Mouse (Mus musculus) neutrophil, adult 59 days (primary cell): ENCODE results near the gene Anxa4. TPM values are rescaled to one million over a fixed set of nuclear protein-coding genes. Genes with fewer than 3 reads are reported as not detected.

ENCODE experiments used
- total RNA-seq, 2 experiments: library from RNA; stranded (reverse); gene quantifications; 1 replicate in 1 of 2; 2 replicates in 1 of 2; pipeline ENCODE4 v1.2.4; 2023

Anxa4 gene
- total RNA-seq: 10 to 100 TPM; 22.8 to 23.9 TPM

GRCm38 (mm10) chr6:86793021-86793815, at the start of gene Anxa4:
Anxa4 (minus strand) TSS chr6:86793584.

GRCm38 (mm10) chr6:86733183-86733876, 60.1 kb downstream of the Anxa4 start, which contains the start of gene Gmcl1:
Gmcl1 (minus strand) TSS chr6:86733383.

Other genes with a start within 250 kb of the Anxa4 start
- gene Asprv1, start 165.4 kb downstream of the Anxa4 start, total RNA-seq: 100 to 1,000 TPM; 107 to 137 TPM
- 100 to 1,000 TPM; 783 to 884 TPM for gene Mxd1, start 124.4 kb downstream of the Anxa4 start, total RNA-seq
- 10 to 100 TPM; 38.7 to 39.7 TPM for gene Snrnp27, start 109.1 kb downstream of the Anxa4 start, total RNA-seq
- 10 to 100 TPM; 15.1 to 17.2 TPM for gene Gmcl1, start 60.2 kb downstream of the Anxa4 start, total RNA-seq
- gene Aak1, start 55.9 kb upstream of the Anxa4 start, total RNA-seq: 10 to 100 TPM; 37.1 to 39.3 TPM
- 10 to 100 TPM; 54.6 to 55.6 TPM for gene Nfu1, start 215.7 kb upstream of the Anxa4 start, total RNA-seq
- gene Gfpt1, start 249.3 kb upstream of the Anxa4 start, total RNA-seq: 10 to 100 TPM; 27.2 to 30.4 TPM